Mouse (Mus musculus) adrenal gland, postnatal 14 days (tissue): ENCODE measurements around the gene 4932438H23Rik. TPM values are rescaled to one million over a fixed set of nuclear protein-coding genes. Genes with fewer than 3 reads are reported as not detected.
A peak's percentile ranks its signal among the peaks of the same experiment; 100 is the strongest.

Experiments used
- DNase-seq: peaks from one replicate; pipeline ENCODE4 v3.0.0; 2021; ENCODE audit warnings: mixed read lengths
- long read RNA-seq, 2 experiments: library from polyadenylated mRNA; stranded (forward); transcript quantifications; one replicate each; pipeline ENCODE4 v2.0.0; 2021
- total RNA-seq: library from RNA; stranded (reverse); gene quantifications from 2 replicates; pipeline ENCODE4 v1.2.3, GENCODE M21; 2021

Gene 4932438H23Rik
- total RNA-seq, result not detected in 2 replicates
- long read RNA-seq, experiment 1, result 0 reads
- long read RNA-seq, experiment 2, result 0 reads

DNA sequence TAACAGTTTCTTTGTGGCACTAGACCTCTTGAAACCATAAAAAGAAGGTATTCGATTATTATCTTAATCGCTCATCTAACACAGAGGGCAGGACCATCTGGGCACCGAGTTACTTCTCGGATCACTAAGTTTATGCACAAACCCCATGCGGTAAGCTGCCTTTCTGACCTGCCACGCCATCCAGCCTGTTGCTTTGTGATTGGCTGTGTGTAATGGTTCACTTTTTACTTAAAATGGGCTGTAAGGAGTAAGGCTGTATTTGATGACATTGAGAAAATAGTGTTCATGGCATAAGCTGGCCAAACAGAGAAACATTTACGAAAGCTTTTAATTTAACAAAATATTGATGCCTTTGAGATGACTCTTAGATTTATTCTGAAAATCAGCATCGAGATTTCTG lies at the start of gene 4932438H23Rik:
Gene 4932438H23Rik (minus strand): TSS at position 101 of the 400 bp plus-strand sequence.
- no peak for DNase-seq

DNA sequence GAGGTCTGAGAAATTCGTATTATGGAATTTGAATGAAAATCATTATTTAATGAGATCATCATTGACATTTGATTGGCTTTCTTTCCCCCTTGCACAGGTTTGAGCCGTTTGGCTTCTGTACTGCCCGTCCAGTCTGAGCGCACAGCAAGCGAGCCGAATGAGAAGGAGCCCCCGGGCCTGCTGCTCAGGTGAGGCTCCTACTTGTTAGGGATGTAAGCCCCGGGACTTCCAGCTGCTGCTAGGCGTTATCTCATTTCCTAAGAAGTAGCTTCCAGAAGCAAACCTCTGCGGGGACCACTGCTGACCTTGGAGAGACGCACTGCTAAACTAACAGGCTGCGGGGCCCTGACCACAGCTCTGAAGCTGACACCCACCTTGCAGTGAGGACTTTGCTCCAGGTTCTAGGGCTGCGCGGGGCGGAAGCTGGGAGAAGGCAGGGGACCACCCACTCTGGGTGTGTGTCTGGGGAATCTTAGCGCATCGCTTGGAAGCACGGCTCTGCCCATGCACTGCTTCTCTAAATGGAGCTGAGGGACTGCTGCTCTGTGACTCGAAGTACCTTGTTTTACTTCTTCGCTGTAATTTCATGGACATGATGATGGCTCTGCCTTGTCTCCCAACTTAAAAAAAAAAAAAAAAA lies 46.2 kb upstream of the 4932438H23Rik start:
- no peak for DNase-seq

DNA sequence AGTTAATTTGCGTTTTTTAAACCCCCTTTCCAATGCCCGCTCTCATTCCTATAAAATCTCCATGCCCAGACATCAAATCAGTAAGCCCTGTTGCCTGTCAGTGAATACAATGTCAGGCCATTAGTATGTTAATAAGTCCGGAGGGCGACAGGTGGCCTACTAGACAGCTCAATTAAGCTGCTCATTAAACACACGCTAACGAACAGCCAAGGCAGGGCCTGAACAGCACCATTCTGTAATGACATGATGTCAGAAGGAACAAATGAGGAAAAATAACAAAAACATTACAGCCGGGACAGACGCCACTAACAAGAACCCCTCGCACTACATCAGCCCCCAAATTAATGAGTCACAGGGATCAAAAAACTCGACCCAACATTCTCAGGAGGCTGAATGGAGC lies 45.5 kb upstream of the 4932438H23Rik start:
- no peak for DNase-seq

DNA sequence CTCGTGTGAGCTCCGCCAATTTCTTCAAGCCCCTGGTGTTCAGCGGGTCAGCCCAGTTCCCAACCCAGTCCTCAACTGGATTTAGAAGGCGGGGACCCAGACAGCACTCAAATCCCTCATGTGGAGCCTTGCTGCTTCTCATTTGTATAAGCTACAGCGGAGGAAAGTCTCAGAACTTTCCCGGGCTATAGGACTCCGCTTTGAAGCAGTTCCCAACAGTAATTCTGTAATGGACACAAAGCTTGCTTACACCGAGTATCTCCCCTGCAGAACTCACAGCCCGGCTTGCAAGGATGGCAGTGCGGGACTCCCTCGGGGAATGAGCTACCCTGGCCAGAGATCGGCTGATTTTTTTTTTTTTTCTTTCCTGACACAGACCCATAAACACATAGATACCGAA lies 45.1 kb upstream of the 4932438H23Rik start:
- DNase-seq, result no peak

DNA sequence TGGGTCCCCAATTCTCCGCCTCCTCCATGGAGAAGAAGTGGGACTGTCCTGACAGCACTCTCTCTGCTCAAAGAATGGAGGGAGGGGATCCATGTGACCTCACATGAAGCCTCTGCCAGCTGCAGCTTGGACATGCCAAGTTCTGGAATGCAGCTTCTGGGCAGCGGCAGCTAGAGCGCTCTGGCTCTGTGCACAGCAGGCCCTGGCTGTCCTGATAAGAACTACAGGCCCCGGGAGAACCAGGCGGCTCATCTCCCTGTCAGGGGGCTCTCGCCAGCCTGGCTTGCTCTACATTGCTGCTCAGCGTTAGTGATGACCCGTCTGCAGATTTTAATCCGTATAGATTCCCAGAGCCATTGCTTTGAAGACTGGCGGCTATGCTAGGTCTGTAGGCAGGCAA lies 44.6 kb upstream of the 4932438H23Rik start:
- DNase-seq, result peak; percentile 19

DNA sequence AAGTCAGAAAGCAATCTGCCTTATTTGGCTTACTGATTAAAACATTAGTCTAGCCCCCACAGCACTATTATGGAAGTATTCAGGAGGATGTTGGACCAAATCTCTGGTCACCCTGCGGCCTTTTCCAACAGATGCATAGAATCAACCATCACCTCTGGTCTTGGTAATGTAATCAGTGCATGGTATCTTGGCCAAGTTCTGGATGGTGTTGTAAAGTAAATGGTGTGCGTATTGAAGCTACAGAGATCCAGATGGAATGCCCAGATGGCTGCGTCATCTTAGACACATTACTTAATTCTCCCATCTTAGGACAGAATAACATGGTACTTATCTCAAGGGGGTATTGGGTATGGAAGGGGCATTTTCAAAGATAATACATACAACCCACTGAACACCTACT lies 43.8 kb upstream of the 4932438H23Rik start:
- DNase-seq, result no peak

DNA sequence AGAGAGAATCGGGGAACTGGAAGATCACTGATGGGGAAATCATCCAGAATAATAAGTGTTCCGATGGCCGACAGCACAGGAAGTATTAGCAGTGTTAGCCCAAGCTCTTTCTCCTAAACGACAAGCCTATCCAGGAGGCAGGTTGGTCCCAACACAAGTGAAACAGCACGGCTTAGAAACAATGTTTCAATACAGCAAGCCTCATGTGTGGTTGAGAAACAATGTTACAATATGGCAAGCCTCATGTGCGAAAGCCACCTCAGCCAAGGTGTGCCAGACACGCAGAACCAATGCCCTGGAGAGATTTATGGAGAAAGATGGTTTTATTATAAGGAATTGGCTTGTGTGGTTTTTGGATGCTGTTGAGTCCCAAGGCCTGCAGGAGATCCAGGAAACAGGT lies 43.2 kb upstream of the 4932438H23Rik start:
- DNase-seq, result no peak

DNA sequence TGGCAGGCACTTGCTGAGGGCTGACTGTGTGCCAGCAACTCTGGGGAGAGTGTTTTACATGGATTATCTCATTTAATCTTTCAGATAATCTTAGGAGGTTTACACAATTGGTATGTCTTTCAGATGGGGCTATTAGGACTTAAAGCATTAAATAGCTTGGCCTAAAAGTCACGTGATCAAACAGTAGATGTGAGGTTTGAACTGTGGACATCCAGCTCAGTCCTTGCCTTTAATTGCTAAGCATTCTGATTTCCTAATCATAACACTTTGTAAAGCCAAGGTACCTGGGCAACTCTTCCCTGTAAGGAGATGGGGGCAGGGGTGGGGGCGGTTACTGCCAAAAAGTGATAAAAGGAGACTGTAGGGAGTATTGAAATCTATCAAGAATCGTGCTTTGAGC lies 41.7 kb upstream of the 4932438H23Rik start:
- DNase-seq, result no peak

DNA sequence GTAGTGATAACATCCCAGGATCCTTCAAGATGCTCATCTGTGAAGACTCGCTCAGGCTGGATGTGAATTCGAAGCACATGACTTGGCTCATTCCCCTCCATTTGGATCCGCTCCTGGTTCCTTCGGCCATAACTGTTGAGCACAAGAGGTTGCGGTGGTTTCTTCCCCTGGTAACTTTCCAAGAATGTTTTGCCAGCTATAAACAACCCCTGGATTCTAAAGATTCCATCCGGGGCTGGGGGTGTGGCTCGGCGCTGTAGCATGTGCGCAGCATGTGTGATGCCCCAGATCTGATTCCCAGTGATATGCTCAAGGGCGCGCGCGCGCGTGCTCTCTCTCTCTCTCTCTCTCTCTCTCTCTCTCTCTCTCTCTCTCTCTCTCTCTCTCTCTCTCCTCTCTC lies 35.0 kb upstream of the 4932438H23Rik start:
- DNase-seq, result no peak

DNA sequence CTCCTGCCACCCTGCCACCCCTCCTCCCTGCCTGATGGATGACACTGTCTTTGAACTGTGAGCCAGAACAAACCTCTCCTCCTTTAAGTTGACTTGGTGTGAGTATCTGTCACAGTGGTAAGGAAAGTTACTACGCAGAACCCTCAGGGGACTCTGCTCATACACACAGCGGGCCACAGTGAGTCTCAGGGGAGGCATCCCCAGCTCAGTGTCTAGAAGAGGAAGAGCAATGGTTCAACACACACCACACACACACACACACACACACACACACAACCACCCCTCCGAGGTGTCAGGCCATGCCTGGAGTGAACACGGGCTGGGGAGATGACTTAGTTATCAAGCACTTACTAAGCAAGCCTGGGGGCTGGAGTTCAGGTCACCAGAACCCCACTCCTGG lies 33.5 kb upstream of the 4932438H23Rik start:
- no peak for DNase-seq

DNA sequence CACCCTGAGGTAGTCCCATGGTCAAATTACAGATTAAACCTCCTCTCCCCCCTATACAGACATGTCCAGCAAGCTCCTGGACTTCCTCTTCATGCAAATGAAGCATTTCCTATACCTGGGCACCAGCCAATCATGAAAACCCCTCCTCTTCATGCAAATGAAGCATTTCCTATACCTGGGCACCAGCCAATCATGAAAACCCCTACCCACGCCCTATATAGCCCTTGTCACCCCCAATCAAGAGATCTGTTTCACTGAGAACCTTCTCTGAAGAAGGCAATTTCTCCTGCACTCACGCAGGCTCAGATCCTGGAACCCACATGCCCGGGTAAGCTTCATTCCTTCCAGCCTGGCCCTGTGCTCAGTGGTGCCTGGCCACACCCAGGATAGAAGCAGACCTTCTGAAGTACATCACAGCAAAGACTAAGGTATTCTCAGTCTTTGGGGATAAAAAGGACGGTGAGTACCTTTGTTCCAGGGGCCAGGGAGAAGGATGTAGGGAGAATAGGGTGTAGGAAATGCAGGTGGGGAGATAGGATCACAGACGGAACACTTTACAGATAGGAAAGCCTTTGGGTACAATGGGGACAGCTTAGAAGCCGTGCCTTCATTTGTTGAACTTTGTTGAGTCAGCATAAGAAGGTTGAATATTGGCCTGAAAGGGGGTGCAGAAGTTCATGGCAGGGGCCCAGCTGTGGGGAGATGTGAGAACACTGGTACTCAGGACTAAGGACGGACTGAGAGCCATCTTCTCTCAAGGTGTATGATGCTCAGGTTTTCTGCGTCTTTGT lies 32.0 kb upstream of the 4932438H23Rik start:
- no peak for DNase-seq

DNA sequence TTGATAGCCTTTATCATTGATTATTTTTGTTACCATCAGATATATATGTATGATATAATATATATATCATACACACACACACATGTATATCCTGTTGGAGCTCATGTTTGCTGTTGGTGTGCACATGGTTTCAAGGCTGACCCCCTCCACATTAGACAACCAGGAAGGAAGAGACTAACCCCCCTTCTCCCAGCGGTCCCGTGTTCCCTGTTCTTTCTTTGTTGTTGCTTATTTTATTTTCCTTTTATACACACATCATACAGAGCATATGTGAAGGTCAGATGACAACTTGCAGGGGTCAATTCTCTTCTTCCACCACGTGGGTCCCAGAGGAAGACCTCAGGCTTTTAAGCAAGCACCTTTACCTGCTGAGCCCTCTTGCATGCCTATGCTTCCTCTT lies 29.3 kb upstream of the 4932438H23Rik start:
- no peak for DNase-seq

DNA sequence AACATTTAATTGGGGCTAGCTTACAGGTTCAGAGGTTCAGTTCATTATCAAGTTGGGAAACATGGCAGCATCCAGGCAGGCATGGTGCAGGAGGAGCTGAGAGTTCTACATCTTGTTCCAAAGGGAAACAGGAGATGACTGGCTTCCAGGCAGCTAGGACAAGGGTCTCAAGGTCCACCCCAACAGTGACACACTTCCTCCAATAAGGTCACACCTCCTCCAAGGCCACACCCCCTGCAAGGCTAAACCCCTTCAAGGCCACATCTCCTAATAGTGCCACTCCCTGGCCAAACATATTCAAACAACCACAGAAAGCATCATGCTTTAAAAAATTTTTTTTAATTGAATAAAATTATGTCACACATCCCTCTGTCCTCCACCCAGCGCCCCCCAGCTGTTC lies 28.9 kb upstream of the 4932438H23Rik start:
- no peak for DNase-seq

DNA sequence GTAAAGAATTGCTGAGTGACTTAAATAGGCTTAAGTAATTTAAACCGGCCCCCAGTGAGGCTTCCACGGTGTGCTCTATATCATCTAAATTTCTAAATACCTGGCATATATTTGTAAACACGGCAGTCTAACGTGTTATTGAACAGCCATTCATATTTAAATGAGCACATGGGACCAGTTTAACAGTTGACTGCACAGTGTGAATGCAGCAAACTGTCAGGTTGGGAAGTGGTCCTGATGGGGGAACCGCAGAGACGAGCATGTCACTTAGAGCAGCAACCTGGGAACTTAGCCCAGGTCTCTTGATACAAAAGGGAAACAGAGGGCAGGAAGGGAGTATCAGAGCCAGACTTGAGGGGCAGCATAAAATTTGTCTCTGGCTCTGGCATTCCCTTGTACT lies 25.0 kb upstream of the 4932438H23Rik start:
- no peak for DNase-seq

DNA sequence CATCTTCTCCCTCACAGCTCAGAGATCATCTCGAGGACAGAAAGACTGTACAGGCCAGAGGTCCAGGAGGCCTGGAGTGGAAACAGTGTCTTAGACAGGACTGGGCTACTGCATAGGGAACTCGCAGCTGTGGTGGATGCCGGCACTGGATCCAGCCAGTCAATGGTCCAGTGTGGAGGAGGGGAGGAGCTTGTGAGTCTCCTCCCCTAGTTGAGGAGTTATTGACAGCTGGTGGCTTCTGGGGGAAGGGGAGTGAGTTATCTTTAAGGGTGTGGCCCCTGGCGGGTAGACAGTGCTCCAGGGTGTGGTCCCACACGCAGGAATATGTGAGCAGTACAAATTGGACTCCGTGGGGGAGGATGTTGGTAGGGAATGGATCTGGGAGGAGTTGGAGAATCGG lies 21.8 kb upstream of the 4932438H23Rik start:
- DNase-seq, result no peak

DNA sequence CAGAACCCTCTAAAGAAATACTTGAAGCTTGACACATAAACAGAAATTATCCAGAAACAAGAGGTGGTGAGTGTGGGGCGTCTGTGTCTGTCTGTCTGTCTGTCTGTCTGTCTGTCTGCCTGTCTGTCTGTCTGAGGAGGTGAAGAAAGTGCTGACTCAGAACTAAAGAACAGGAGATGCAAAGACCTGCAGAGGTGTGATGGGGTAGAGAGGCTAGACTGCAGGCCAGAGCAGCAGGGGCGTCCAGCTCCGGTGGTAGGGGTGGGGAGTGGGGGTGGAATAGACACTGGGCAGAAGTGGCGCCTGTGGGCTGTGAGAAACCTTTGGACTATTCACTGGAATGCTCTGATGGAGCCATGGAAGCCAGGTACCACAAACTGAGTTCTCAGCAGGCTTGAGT lies 21.1 kb upstream of the 4932438H23Rik start:
- DNase-seq, result no peak

DNA sequence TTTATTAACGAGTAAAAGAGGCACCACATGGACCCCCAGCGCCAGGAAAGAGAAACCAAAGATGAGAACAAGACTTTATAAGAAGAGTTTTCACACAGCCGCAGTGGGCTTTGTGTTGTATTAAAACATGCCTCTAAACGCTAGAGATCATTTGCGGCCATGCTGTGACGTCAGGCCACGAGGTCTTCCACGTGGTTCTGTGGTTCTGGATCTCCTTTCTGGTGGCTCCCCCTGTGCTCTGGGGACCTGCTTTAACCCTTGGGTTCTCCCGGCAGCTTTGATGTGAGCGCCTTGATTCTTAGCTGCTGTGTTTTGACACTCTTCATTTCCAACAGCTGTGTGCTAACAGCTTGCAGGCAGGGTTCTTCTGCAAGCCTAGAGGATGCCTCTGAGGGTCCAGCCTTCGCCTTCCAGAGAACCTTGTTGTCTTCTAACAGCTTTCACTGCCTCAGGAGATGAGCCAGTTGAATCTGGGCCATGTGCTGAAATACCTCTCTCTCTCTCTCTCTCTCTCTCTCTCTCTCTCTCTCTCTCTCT lies 16.1 kb upstream of the 4932438H23Rik start:
- DNase-seq, result no peak

DNA sequence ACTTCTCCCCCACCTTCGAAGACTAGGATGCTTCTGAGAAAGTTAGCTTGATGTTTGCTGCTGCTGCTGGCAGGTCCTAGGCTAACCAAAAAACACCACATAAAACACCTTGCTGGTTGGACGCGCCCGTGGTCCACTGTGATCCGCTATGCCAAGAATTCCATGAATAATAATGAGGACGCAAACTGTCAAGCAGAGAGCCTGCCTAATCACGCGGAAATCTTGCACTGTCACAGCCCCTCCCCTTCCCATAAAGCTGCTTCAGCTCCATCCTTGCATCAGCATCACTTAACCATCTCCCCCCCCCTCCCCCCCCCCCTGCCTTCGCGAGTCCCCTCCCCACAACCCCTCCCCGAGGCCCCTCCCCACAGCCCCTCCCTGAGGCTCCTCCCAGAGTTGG lies 12.7 kb upstream of the 4932438H23Rik start:
- DNase-seq, result no peak

DNA sequence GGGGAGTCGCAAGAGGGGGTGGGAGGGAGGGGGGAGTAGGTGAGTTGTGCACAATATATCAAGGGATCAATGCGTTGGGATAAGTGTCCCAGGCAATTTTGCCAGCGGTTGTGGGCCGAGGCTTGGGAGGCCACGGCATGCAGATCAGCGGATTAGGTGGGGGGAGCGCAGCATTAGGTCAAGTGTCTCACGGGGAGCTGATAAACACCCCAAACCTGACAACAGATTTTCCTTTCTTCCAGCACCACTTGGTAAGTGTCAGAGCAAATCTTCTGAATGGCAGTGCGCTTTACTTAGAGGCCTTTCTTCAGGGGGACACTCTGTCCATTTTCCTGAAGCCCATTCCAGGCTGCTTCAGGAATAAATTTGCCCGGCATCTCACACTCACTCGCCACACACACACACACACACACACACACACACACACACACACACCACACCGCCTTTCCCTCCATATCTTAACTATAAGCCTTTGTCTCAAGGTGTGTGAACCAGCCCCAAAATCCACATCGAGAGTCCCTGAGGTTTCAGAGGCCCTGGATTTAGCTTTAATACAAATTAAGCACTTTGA lies 10.6 kb upstream of the 4932438H23Rik start:
- no peak for DNase-seq

DNA sequence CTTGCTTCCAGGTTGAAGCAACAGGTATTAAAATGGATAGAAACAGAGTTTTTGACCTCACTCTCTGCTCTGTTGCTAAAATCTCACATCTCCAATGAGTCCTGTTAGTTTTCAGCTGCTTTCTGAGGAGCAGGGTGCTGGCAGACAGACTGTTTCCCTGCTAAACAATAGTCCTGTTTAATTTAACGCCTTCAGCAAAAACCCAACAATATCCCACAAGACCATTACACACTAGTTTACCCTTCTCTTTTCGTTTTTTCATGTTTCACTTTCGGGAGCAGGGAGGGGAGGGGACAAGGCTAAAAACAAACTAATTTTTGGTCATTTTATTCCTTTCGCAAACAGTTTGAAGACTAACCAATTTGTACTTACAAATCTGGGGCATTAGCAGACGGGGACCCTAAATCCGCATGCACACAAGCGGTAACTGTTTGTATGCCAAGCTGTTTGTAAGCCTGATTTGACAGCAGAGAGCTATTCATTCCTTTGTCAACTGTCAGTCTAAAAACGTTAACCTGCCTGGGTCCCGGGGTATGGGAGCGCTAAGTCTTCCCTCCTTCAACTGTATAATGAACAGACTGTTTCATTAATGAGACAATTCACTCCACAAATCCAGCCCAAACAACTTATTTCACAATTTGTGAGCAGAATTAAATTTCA lies 10.0 kb upstream of the 4932438H23Rik start:
- no peak for DNase-seq

DNA sequence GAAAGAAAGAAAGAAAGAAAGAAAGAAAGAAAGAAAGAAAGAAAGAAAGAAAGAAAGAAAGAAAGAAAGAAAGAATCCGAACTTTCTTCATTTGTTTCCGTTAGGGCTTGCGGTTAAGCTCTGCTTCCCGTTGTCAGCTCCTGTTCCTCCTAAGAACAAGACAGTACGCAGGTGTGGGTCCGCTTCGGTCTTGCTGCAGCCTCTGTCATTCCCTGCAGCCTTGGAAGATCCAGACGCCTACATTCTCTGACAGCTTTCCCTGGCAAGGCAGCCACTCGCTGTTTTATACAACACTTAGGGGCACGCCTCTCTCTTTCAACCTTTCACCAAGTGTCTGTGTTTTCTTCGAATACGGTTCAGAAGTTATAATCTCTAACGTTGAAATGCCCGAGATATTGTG lies 8.5 kb upstream of the 4932438H23Rik start:
- DNase-seq, result no peak

DNA sequence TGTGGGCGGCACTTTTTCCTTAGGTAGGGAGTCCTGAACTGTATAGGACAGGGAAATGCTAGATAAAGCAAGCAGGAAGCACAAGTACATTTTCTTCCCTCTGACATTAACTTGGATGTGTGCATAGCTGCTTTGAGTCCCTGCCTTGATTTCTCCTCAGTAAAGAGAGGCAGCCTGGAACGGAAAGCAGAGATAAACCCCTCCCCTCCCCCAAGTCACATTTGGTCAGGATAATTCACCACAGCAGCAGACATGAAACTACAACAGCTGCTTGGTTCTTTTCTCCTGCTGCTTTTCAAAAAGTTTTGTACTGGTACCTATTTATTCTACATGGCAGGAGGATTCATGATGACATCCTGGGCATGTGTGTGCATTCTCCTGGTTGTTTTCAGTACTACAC lies 5.6 kb upstream of the 4932438H23Rik start:
- DNase-seq, result no peak
